Mouse (Mus musculus): Measurements from ENCODE around the gene Ankrd13b.

- TF ChIP-seq CTCF (IDR thresholded peaks at IDR 0.05; ENCODE audit: low read depth, low read length) (no peak), GATA1 (IDR thresholded peaks at IDR 0.05; ENCODE audit: borderline replicate concordance, low read length) (no peak), TAL1 (conservative IDR thresholded peaks at IDR 0.05; ENCODE audit: low read depth, low read length) (no peak)
Measured at GRCm38 (mm10) chr11:77467157-77467556, 22.3 kb downstream of the Ankrd13b start.

Data from G1E (cell line).